Mouse (Mus musculus): ENCODE measurements around the gene Poln.

GRCm38 (mm10) chr5:33999466-34000090 lies 169.7 kb downstream of the Poln start:
- TF ChIP-seq CTCF (IDR thresholded peaks at IDR 0.05; ENCODE audit: low read depth) = no peak
- TF ChIP-seq EP300 (optimal IDR thresholded peaks at IDR 0.05) = no peak

All from stomach, postnatal 0 days (tissue).